Mouse (Mus musculus) lung, adult 2 months (tissue): Measurements from ENCODE around the gene Mad1l1.

ENCODE experiments used
- CTCF ChIP-seq: fragments of 200-500 bp; IDR thresholded peaks from 2 replicates; pipeline ENCODE4 v1.5.1; 2011; ENCODE audit warnings: mild to moderate bottlenecking, low read length, control low read depth; ENCODE audit not compliant: insufficient read depth
- POLR2A ChIP-seq: fragments of 200-500 bp; IDR thresholded peaks from 2 replicates; pipeline ENCODE4 v1.6.1; 2011; ENCODE audit warnings: low read depth, mild to moderate bottlenecking, control low read depth, low read length, borderline replicate concordance; ENCODE audit errors: extremely low read depth

DNA sequence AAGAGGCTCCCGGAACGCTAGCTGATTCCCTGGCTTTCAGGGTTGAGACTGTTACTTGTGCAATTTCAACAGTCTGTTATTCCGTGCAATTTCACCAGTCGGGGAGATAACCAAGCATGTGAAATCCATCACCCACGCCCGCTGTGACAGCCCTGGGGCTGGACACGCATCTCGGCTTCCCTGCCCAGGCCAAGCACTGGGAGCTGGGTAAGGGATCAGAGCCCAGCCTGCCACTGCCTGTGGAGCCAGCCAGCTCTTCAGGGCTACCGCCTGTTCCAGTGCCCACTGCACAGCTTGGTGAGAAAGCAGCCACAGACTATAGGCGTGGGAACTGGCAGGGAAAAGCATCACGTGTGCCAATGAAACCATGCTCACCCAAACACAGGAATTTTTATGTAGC lies 229.8 kb downstream of the Mad1l1 start:
- TF ChIP-seq CTCF (no peak), POLR2A (no peak)
